In the genomic region with DNA sequence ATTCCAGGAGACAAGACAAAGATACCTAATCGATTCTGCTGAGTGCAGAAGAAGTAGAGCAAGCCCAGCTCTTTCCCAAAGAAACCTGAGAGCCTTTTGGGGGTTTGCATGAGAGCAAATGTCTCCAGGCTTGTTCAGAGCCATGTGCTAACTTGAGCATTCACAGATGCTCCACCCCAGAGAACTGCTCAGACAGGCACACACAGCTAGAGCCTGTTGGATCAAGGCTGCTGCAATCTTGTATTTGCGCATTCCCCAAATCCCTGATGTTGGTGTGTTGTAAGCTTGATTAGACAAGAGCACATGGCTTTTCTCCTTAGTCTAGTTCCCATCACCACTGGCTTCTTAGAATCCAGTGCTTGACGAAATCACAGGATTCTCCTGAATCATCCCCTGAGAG, we compare ENCODE assay signal across 12 mouse cellular contexts.
DNase-seq lines count a peak whose midpoint lies in the region; ATAC-seq lines count a peak whose summit lies in the region.
"Had no signal": no experiment of that assay in that cellular context is flagged by ENCODE, and none has a peak within 500 bp of the region (broad histone marks: within the 10 kb centered on the region; RNA-seq: fewer than 3 reads in every experiment).

No protein-coding gene starts in this region.

- H3K36me3 ChIP-seq in kidney, embryonic 14.5 days (ENCODE audit: control insufficient read depth, insufficient read depth, low read length): no peaks in the 10 kb centered on the region
- no peaks in the 10 kb centered on the region for H3K36me3 ChIP-seq in embryonic facial prominence, embryonic 11.5 days (replicated peaks; ENCODE audit: control insufficient read depth, insufficient read depth, low read depth, low read length)
- no peaks in the 10 kb centered on the region for H3K36me3 ChIP-seq in limb, embryonic 10.5 days
- no peaks in the 10 kb centered on the region for H3K36me3 ChIP-seq in liver, embryonic 11.5 days (ENCODE audit: control insufficient read depth, insufficient read depth, low read length)
- no peaks in the 10 kb centered on the region for H3K36me3 ChIP-seq in forebrain, embryonic 15.5 days

- DNase-seq in kidney, adult 9 months: no peak
- DNase-seq in embryonic facial prominence, embryonic 11.5 days (ENCODE audit: low spot score): peak; percentile 65
- DNase-seq in fat pad, adult 2 months (ENCODE audit: extremely low read depth, low read depth, low spot score): peak; percentile 92
- DNase-seq in limb, embryonic 10.5 days (ENCODE audit: low spot score): no peak
- no peak for DNase-seq in liver, embryonic 11.5 days (ENCODE audit: low spot score)
- no peak for DNase-seq in thymus, postnatal 0 days (ENCODE audit: low spot score)
- DNase-seq: adrenal gland, postnatal 36 days; cerebellum, adult 9-11 months; kidney, adult 2 months had no signal

- peak; percentile 46; the same call in 1 of the 2 replicates for ATAC-seq in kidney, embryonic 14.5 days (ENCODE audit: low FRiP score, low TSS enrichment)
- ATAC-seq in embryonic facial prominence, embryonic 11.5 days (replicated peaks; ENCODE audit: insufficient number of reproducible peaks, low FRiP score, low TSS enrichment, low read depth): no peak
- ATAC-seq in liver, embryonic 11.5 days (replicated peaks; ENCODE audit: low FRiP score): no peak
- ATAC-seq in forebrain, embryonic 15.5 days (replicated peaks): no peak
- ATAC-seq: forebrain, embryonic 14.5 days had no signal

- no peak overlapping the region for H3K9ac ChIP-seq in kidney, embryonic 14.5 days (ENCODE audit: low read depth, low read length)
- no peak overlapping the region for H3K9ac ChIP-seq in embryonic facial prominence, embryonic 11.5 days (replicated peaks; ENCODE audit: low read length)
- H3K9ac ChIP-seq in liver, embryonic 11.5 days (ENCODE audit: low read depth, low read length): no peak overlapping the region
- no peak overlapping the region for H3K9ac ChIP-seq in forebrain, embryonic 15.5 days (replicated peaks)

- no peaks in the 10 kb centered on the region for H3K9me3 ChIP-seq in kidney, embryonic 14.5 days (ENCODE audit: control insufficient read depth, low read length)
- no peaks in the 10 kb centered on the region for H3K9me3 ChIP-seq in embryonic facial prominence, embryonic 11.5 days (replicated peaks; ENCODE audit: control insufficient read depth, low read length)
- no peaks in the 10 kb centered on the region for H3K9me3 ChIP-seq in limb, embryonic 10.5 days (replicated peaks)
- no peaks in the 10 kb centered on the region for H3K9me3 ChIP-seq in liver, embryonic 11.5 days (ENCODE audit: control insufficient read depth, low read length)
- no peaks in the 10 kb centered on the region for H3K9me3 ChIP-seq in forebrain, embryonic 15.5 days

- no peak overlapping the region for H3K4me2 ChIP-seq in kidney, embryonic 14.5 days (replicated peaks; ENCODE audit: low read depth, low read length)
- H3K4me2 ChIP-seq in embryonic facial prominence, embryonic 11.5 days (ENCODE audit: low read depth, low read length): no peak overlapping the region
- H3K4me2 ChIP-seq in liver, embryonic 11.5 days: no peak overlapping the region
- no peak overlapping the region for H3K4me2 ChIP-seq in forebrain, embryonic 15.5 days (replicated peaks)

- no peaks in the 10 kb centered on the region for H3K4me1 ChIP-seq in kidney, embryonic 14.5 days (ENCODE audit: control insufficient read depth, insufficient read depth, low read length)
- no peaks in the 10 kb centered on the region for H3K4me1 ChIP-seq in embryonic facial prominence, embryonic 11.5 days (ENCODE audit: control insufficient read depth, insufficient read depth, low read length)
- peaks cover 11% of the 10 kb centered on the region; the same call in 1 of the 2 replicates for H3K4me1 ChIP-seq in limb, embryonic 10.5 days
- H3K4me1 ChIP-seq in liver, embryonic 11.5 days (replicated peaks; ENCODE audit: control insufficient read depth, insufficient read depth, low read length): no peaks in the 10 kb centered on the region
- H3K4me1 ChIP-seq in forebrain, embryonic 15.5 days: 0 out of 2 replicates have a peak, but pooled peaks cover 7% of the 10 kb centered on the region

- H3K27ac ChIP-seq in kidney, embryonic 14.5 days (ENCODE audit: low read depth, low read length): no peak overlapping the region
- 0 out of 2 replicates have a peak overlapping the region, but pooled peaks have one; percentile 10 for H3K27ac ChIP-seq in embryonic facial prominence, embryonic 11.5 days (replicated peaks; ENCODE audit: low read depth, low read length)
- 0 out of 2 replicates have a peak overlapping the region, but pooled peaks have one; percentile 33 for H3K27ac ChIP-seq in limb, embryonic 10.5 days
- H3K27ac ChIP-seq in liver, embryonic 11.5 days (ENCODE audit: low read depth, low read length): no peak overlapping the region
- H3K27ac ChIP-seq in forebrain, embryonic 15.5 days (replicated peaks): no peak overlapping the region

- WGBS in kidney, embryonic 14.5 days: 65% methylated on average over 3 of the region's 3 CpGs
- WGBS in embryonic facial prominence, embryonic 11.5 days: 53% methylated on average over 3 of the region's 3 CpGs
- 84% methylated on average over 3 of the region's 3 CpGs for WGBS in limb, embryonic 10.5 days
- 63% methylated on average over 3 of the region's 3 CpGs for WGBS in liver, embryonic 11.5 days
- 85% methylated on average over 3 of the region's 3 CpGs for WGBS in forebrain, embryonic 15.5 days

- H3K27me3 ChIP-seq in kidney, embryonic 14.5 days (ENCODE audit: control insufficient read depth, insufficient read depth, low read length): no peaks in the 10 kb centered on the region
- H3K27me3 ChIP-seq in embryonic facial prominence, embryonic 11.5 days (ENCODE audit: control insufficient read depth, insufficient read depth, low read length): no peaks in the 10 kb centered on the region
- H3K27me3 ChIP-seq in limb, embryonic 10.5 days (ENCODE audit: low read depth, poor library complexity, severe bottlenecking): no peaks in the 10 kb centered on the region
- H3K27me3 ChIP-seq in liver, embryonic 11.5 days (replicated peaks; ENCODE audit: control insufficient read depth, insufficient read depth, low read length): no peaks in the 10 kb centered on the region
- H3K27me3 ChIP-seq in forebrain, embryonic 15.5 days: no peaks in the 10 kb centered on the region

- no peak overlapping the region for H3K4me3 ChIP-seq in kidney, embryonic 14.5 days (ENCODE audit: low read length)
- no peak overlapping the region for H3K4me3 ChIP-seq in embryonic facial prominence, embryonic 11.5 days (ENCODE audit: low read depth, low read length)
- H3K4me3 ChIP-seq in limb, embryonic 10.5 days: no peak overlapping the region
- no peak overlapping the region for H3K4me3 ChIP-seq in liver, embryonic 11.5 days (ENCODE audit: low read depth, low read length)
- H3K4me3 ChIP-seq in forebrain, embryonic 15.5 days: no peak overlapping the region

Comparison
In these comparisons a context has a peak if more than half of its experiments do, and no peak if none do; other contexts are left out.
1. H3K27ac ChIP-seq: peak in embryonic facial prominence, embryonic 11.5 days (single experiment) and limb, embryonic 10.5 days (single experiment); none in kidney, embryonic 14.5 days (single experiment), liver, embryonic 11.5 days (single experiment) and forebrain, embryonic 15.5 days (single experiment).
2. DNase-seq: peak in embryonic facial prominence, embryonic 11.5 days (single experiment) and fat pad, adult 2 months (single experiment); none in kidney, adult 9 months (single experiment), limb, embryonic 10.5 days (single experiment), liver, embryonic 11.5 days (single experiment) and thymus, postnatal 0 days (single experiment).